Mouse (Mus musculus) mature B cell (primary cell): ENCODE measurements around the gene Gm3642.
"Not testable (repeated sequence)": the region's sequence is repeated elsewhere in the genome, so short reads cannot be mapped to it uniquely, and the experiment has no call there.

Experiments
- in situ Hi-C: fragments of 300-500 bp; cut with MboI; formaldehyde crosslinking; loops from 2 replicates; pipeline ENCODE4 v1.14.3; 2019

Gm3642 gene

GRCm38 (mm10) chr14:6840211-6840610 is at the start of gene Gm3642:
TSS of gene Gm3642 (minus strand) at chr14:6840311.
- in situ Hi-C loops, result not testable (repeated sequence)

GRCm38 (mm10) chr14:6889521-6890012 is 49.5 kb upstream of the Gm3642 start, which contains the start of gene Gm3667:
TSS of gene Gm3667 (minus strand) at chr14:6889962.
- in situ Hi-C loops, result not testable (repeated sequence)

GRCm38 (mm10) chr14:6888811-6889210 is 48.7 kb upstream of the Gm3642 start:
- in situ Hi-C loops, result not testable (repeated sequence)

- in situ Hi-C loops, result not testable (repeated sequence)
These were observed 16.8 kb downstream of the Gm3642 start for GRCm38 (mm10) chr14:6823297-6823696.
